Mouse (Mus musculus) bone marrow macrophage, adult 2 months (primary cell): ENCODE results near the gene Ube2q1.

ENCODE experiments used
- CTCF ChIP-seq: IDR thresholded peaks from 2 replicates; pipeline ENCODE4 v1.5.1; 2012; ENCODE audit warnings: low read depth, mild to moderate bottlenecking, low read length, moderate library complexity
- POLR2A ChIP-seq: IDR thresholded peaks from 2 replicates; pipeline ENCODE4 v1.6.1; 2012; ENCODE audit warnings: mild to moderate bottlenecking, low read depth, low read length, borderline replicate concordance

DNA sequence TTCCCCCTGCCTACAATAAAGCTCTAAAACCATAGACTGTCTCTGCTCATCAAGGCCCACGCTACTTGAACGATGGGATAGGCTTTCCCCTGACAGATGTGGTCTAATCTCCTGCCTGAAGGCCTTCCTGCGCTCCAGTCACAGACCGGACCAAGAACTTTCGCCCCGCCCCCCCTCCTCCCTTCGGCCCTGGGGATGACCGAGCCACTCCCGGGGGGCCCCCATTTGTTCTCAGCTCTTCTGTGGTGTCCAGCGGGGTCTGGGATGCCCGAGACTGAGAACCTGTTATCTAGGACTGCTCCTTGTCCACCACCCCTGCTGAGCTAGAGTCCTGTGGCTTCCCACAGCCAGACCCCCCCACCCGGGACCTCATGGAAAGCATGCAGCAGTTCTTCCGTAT is 26.1 kb downstream of the Ube2q1 start:
- TF ChIP-seq CTCF (no peak), POLR2A (no peak)
